Mouse (Mus musculus): ENCODE measurements around the gene Nosip. TPM values are rescaled to one million over a fixed set of nuclear protein-coding genes. Genes with fewer than 3 reads are reported as not detected.
A peak's percentile ranks its signal among the peaks of the same experiment; 100 is the strongest.

The Nosip gene
- total RNA-seq, 4 experiments from 2014 or later, result 57.5 to 81.7 (median 66.6) TPM

- DNase-seq, result no peak
Observed at GRCm38 (mm10) chr7:45060632-45061122, 1.6 kb upstream of the Nosip start.

GRCm38 (mm10) chr7:45061532-45062075 is 625 bp upstream of the Nosip start:
- DNase-seq, result no peak

- no peak for DNase-seq
Observed at GRCm38 (mm10) chr7:45067190-45067999, 5.2 kb downstream of the Nosip start.

- DNase-seq, result no peak
Observed at GRCm38 (mm10) chr7:45068000-45068318, 5.7 kb downstream of the Nosip start.

- DNase-seq, result no peak
Observed at GRCm38 (mm10) chr7:45069671-45070070, 7.4 kb downstream of the Nosip start.

GRCm38 (mm10) chr7:45072230-45072629 is 10.0 kb downstream of the Nosip start:
- DNase-seq, result no peak

GRCm38 (mm10) chr7:45073171-45073707 is 11.0 kb downstream of the Nosip start:
- DNase-seq, result no peak

GRCm38 (mm10) chr7:45073949-45074348 is 11.7 kb downstream of the Nosip start:
- no peak for DNase-seq

- DNase-seq, result no peak
Observed at GRCm38 (mm10) chr7:45075405-45075804, 13.2 kb downstream of the Nosip start.

- DNase-seq, result no peak
Observed at GRCm38 (mm10) chr7:45076501-45076900, 14.3 kb downstream of the Nosip start.

- DNase-seq, result no peak
Observed at GRCm38 (mm10) chr7:45077322-45077721, 15.1 kb downstream of the Nosip start.

- DNase-seq, result no peak
Observed at GRCm38 (mm10) chr7:45077829-45078228, 15.6 kb downstream of the Nosip start.

- DNase-seq, result no peak
Observed at GRCm38 (mm10) chr7:45078513-45078912, 16.3 kb downstream of the Nosip start.

GRCm38 (mm10) chr7:45079856-45080255 is 17.6 kb downstream of the Nosip start:
- DNase-seq, result peak; percentile 85

- no peak for DNase-seq
Observed at GRCm38 (mm10) chr7:45081016-45081415, 18.8 kb downstream of the Nosip start.

- DNase-seq, result no peak
Observed at GRCm38 (mm10) chr7:45082401-45083299, 20.4 kb downstream of the Nosip start.

- DNase-seq, result no peak
Observed at GRCm38 (mm10) chr7:45083300-45083890, 21.2 kb downstream of the Nosip start.

- DNase-seq, result no peak
Observed at GRCm38 (mm10) chr7:45086084-45086483, 23.9 kb downstream of the Nosip start.

- no peak for DNase-seq
Observed at GRCm38 (mm10) chr7:45088597-45088996, 26.4 kb downstream of the Nosip start.

GRCm38 (mm10) chr7:45090251-45090977 is 28.2 kb downstream of the Nosip start:
- no peak for DNase-seq
